Mouse (Mus musculus): ENCODE data around the gene Samd5. TPM values are rescaled to one million over a fixed set of nuclear protein-coding genes. Genes with fewer than 3 reads are reported as not detected.

Samd5 gene
- polyA plus RNA-seq, 1 experiment from 2014 or later = 4.6 TPM

- ATAC-seq (ENCODE audit: insufficient read depth, low FRiP score, low TSS enrichment) = no peak
- no peak overlapping the region for H3K4me2 ChIP-seq (ENCODE audit: low read depth)
- 95% methylated on average over 4 of the region's 4 CpGs for WGBS
- no peaks in the 10 kb centered on the region for H3K36me3 ChIP-seq (ENCODE audit: control insufficient read depth, insufficient read depth, low read length)
- H3K4me3 ChIP-seq (ENCODE audit: low read depth, low read length) = no peak overlapping the region
- no peaks in the 10 kb centered on the region for H3K27me3 ChIP-seq (ENCODE audit: control insufficient read depth, insufficient read depth, low read length)
- H3K27ac ChIP-seq (ENCODE audit: low read depth, low read length) = no peak overlapping the region
- H3K9ac ChIP-seq (ENCODE audit: low read length) = no peak overlapping the region
- no peak for DNase-seq (ENCODE audit: low spot score)
- H3K9me3 ChIP-seq (ENCODE audit: control insufficient read depth, low read length) = no peaks in the 10 kb centered on the region
- H3K4me1 ChIP-seq (ENCODE audit: control insufficient read depth, insufficient read depth, low read length) = no peaks in the 10 kb centered on the region
These were observed 32.9 kb downstream of the Samd5 start for GRCm38 (mm10) chr10:9642077-9642476.

- 82% methylated on average over 2 of the region's 2 CpGs for WGBS
- no peaks in the 10 kb centered on the region for H3K9me3 ChIP-seq (ENCODE audit: control insufficient read depth, low read length)
- ATAC-seq (ENCODE audit: insufficient read depth, low FRiP score, low TSS enrichment) (no peak), DNase-seq (ENCODE audit: low spot score) (no peak)
- no peak overlapping the region for H3K27ac ChIP-seq (ENCODE audit: low read depth, low read length)
- no peak overlapping the region for H3K9ac ChIP-seq (ENCODE audit: low read length)
- H3K4me1 ChIP-seq (ENCODE audit: control insufficient read depth, insufficient read depth, low read length) = no peaks in the 10 kb centered on the region
- H3K4me2 ChIP-seq (ENCODE audit: low read depth) = no peak overlapping the region
- no peak overlapping the region for H3K4me3 ChIP-seq (ENCODE audit: low read depth, low read length)
- no peaks in the 10 kb centered on the region for H3K27me3 ChIP-seq (ENCODE audit: control insufficient read depth, insufficient read depth, low read length)
- H3K36me3 ChIP-seq (ENCODE audit: control insufficient read depth, insufficient read depth, low read length) = no peaks in the 10 kb centered on the region
These were observed 34.3 kb downstream of the Samd5 start for GRCm38 (mm10) chr10:9640678-9641077.

GRCm38 (mm10) chr10:9640056-9640455 is 35.0 kb downstream of the Samd5 start:
- no peaks in the 10 kb centered on the region for H3K36me3 ChIP-seq (ENCODE audit: control insufficient read depth, insufficient read depth, low read length)
- H3K9me3 ChIP-seq (ENCODE audit: control insufficient read depth, low read length) = no peaks in the 10 kb centered on the region
- H3K4me3 ChIP-seq (ENCODE audit: low read depth, low read length) = no peak overlapping the region
- no peaks in the 10 kb centered on the region for H3K27me3 ChIP-seq (ENCODE audit: control insufficient read depth, insufficient read depth, low read length)
- DNase-seq (ENCODE audit: low spot score) = no peak
- ATAC-seq (ENCODE audit: insufficient read depth, low FRiP score, low TSS enrichment) = no peak
- no peak overlapping the region for H3K27ac ChIP-seq (ENCODE audit: low read depth, low read length)
- no peak overlapping the region for H3K9ac ChIP-seq (ENCODE audit: low read length)
- WGBS = 72% methylated on average over 2 of the region's 2 CpGs
- no peaks in the 10 kb centered on the region for H3K4me1 ChIP-seq (ENCODE audit: control insufficient read depth, insufficient read depth, low read length)
- no peak overlapping the region for H3K4me2 ChIP-seq (ENCODE audit: low read depth)

- ATAC-seq (ENCODE audit: insufficient read depth, low FRiP score, low TSS enrichment) (no peak), DNase-seq (ENCODE audit: low spot score) (no peak)
- no peaks in the 10 kb centered on the region for H3K27me3 ChIP-seq (ENCODE audit: control insufficient read depth, insufficient read depth, low read length)
- no peak overlapping the region for H3K9ac ChIP-seq (ENCODE audit: low read length)
- H3K27ac ChIP-seq (ENCODE audit: low read depth, low read length) = no peak overlapping the region
- H3K36me3 ChIP-seq (ENCODE audit: control insufficient read depth, insufficient read depth, low read length) = no peaks in the 10 kb centered on the region
- no peak overlapping the region for H3K4me2 ChIP-seq (ENCODE audit: low read depth)
- H3K4me3 ChIP-seq (ENCODE audit: low read depth, low read length) = no peak overlapping the region
- 17% methylated on average over 1 of the region's 1 CpGs for WGBS
- no peaks in the 10 kb centered on the region for H3K9me3 ChIP-seq (ENCODE audit: control insufficient read depth, low read length)
- no peaks in the 10 kb centered on the region for H3K4me1 ChIP-seq (ENCODE audit: control insufficient read depth, insufficient read depth, low read length)
These were observed 49.7 kb downstream of the Samd5 start for GRCm38 (mm10) chr10:9625356-9625755.

- Histone ChIP-seq H3K9ac (ENCODE audit: low read length) (no peak overlapping the region), H3K9me3 (ENCODE audit: control insufficient read depth, low read length) (no peaks in the 10 kb centered on the region), H3K36me3 (ENCODE audit: control insufficient read depth, insufficient read depth, low read length) (no peaks in the 10 kb centered on the region), H3K27me3 (ENCODE audit: control insufficient read depth, insufficient read depth, low read length) (no peaks in the 10 kb centered on the region), H3K4me3 (ENCODE audit: low read depth, low read length) (no peak overlapping the region), H3K4me1 (ENCODE audit: control insufficient read depth, insufficient read depth, low read length) (no peaks in the 10 kb centered on the region), H3K4me2 (ENCODE audit: low read depth) (no peak overlapping the region), H3K27ac (ENCODE audit: low read depth, low read length) (no peak overlapping the region)
- 81% methylated on average over 3 of the region's 3 CpGs for WGBS
- DNase-seq (ENCODE audit: low spot score) (no peak), ATAC-seq (ENCODE audit: insufficient read depth, low FRiP score, low TSS enrichment) (no peak)
These were observed 52.9 kb downstream of the Samd5 start for GRCm38 (mm10) chr10:9621926-9622688.

- Histone ChIP-seq H3K4me1 (ENCODE audit: control insufficient read depth, insufficient read depth, low read length) (no peaks in the 10 kb centered on the region), H3K9ac (ENCODE audit: low read length) (no peak overlapping the region), H3K9me3 (ENCODE audit: control insufficient read depth, low read length) (no peaks in the 10 kb centered on the region), H3K27ac (ENCODE audit: low read depth, low read length) (no peak overlapping the region), H3K4me3 (ENCODE audit: low read depth, low read length) (no peak overlapping the region), H3K4me2 (ENCODE audit: low read depth) (no peak overlapping the region), H3K27me3 (ENCODE audit: control insufficient read depth, insufficient read depth, low read length) (no peaks in the 10 kb centered on the region), H3K36me3 (ENCODE audit: control insufficient read depth, insufficient read depth, low read length) (no peaks in the 10 kb centered on the region)
- DNase-seq (ENCODE audit: low spot score) (no peak), ATAC-seq (ENCODE audit: insufficient read depth, low FRiP score, low TSS enrichment) (no peak)
- 50% methylated on average over 1 of the region's 1 CpGs for WGBS
These were observed 54.0 kb downstream of the Samd5 start for GRCm38 (mm10) chr10:9621055-9621454.

- DNase-seq (ENCODE audit: low spot score) (no peak), ATAC-seq (ENCODE audit: insufficient read depth, low FRiP score, low TSS enrichment) (no peak)
- no peak overlapping the region for H3K9ac ChIP-seq (ENCODE audit: low read length)
- no peak overlapping the region for H3K27ac ChIP-seq (ENCODE audit: low read depth, low read length)
- no peaks in the 10 kb centered on the region for H3K4me1 ChIP-seq (ENCODE audit: control insufficient read depth, insufficient read depth, low read length)
- H3K27me3 ChIP-seq (ENCODE audit: control insufficient read depth, insufficient read depth, low read length) = no peaks in the 10 kb centered on the region
- H3K4me2 ChIP-seq (ENCODE audit: low read depth) = no peak overlapping the region
- no peaks in the 10 kb centered on the region for H3K36me3 ChIP-seq (ENCODE audit: control insufficient read depth, insufficient read depth, low read length)
- no peaks in the 10 kb centered on the region for H3K9me3 ChIP-seq (ENCODE audit: control insufficient read depth, low read length)
- H3K4me3 ChIP-seq (ENCODE audit: low read depth, low read length) = no peak overlapping the region
These were observed 60.0 kb downstream of the Samd5 start for GRCm38 (mm10) chr10:9615009-9615408.

- ATAC-seq (ENCODE audit: insufficient read depth, low FRiP score, low TSS enrichment) = no peak
- Histone ChIP-seq H3K4me2 (ENCODE audit: low read depth) (no peak overlapping the region), H3K9me3 (ENCODE audit: control insufficient read depth, low read length) (no peaks in the 10 kb centered on the region), H3K36me3 (ENCODE audit: control insufficient read depth, insufficient read depth, low read length) (no peaks in the 10 kb centered on the region), H3K4me3 (ENCODE audit: low read depth, low read length) (no peak overlapping the region), H3K9ac (ENCODE audit: low read length) (no peak overlapping the region), H3K27ac (ENCODE audit: low read depth, low read length) (no peak overlapping the region), H3K27me3 (ENCODE audit: control insufficient read depth, insufficient read depth, low read length) (no peaks in the 10 kb centered on the region), H3K4me1 (ENCODE audit: control insufficient read depth, insufficient read depth, low read length) (no peaks in the 10 kb centered on the region)
- no peak for DNase-seq (ENCODE audit: low spot score)
- 97% methylated on average over 4 of the region's 4 CpGs for WGBS
These were observed 66.2 kb downstream of the Samd5 start for GRCm38 (mm10) chr10:9608854-9609253.

DNA sequence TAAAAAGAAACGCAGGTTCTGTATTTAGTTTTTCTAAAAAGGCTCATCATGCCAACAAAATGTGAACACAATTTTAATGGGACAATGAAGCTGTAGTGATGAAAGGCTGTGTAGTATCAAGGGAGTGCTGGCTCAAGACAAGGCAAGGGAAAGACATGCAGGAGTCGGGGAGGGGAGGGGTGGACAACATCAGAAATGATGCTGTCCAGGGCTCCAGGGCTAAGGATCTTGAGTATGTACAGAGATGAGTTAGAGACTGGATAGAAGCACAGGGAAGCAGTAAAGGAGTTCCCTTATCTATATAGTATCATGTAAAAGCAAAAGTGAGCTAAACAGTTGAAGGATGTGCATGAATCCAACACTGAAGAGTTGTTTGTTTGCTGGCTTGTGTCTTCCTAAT is 67.9 kb downstream of the Samd5 start:
- no peaks in the 10 kb centered on the region for H3K9me3 ChIP-seq (ENCODE audit: control insufficient read depth, low read length)
- ATAC-seq (ENCODE audit: insufficient read depth, low FRiP score, low TSS enrichment) (no peak), DNase-seq (ENCODE audit: low spot score) (no peak)
- no peaks in the 10 kb centered on the region for H3K4me1 ChIP-seq (ENCODE audit: control insufficient read depth, insufficient read depth, low read length)
- H3K36me3 ChIP-seq (ENCODE audit: control insufficient read depth, insufficient read depth, low read length) = no peaks in the 10 kb centered on the region
- H3K4me3 ChIP-seq (ENCODE audit: low read depth, low read length) = no peak overlapping the region
- WGBS = 92% methylated on average over 2 of the region's 2 CpGs
- H3K4me2 ChIP-seq (ENCODE audit: low read depth) = no peak overlapping the region
- H3K27me3 ChIP-seq (ENCODE audit: control insufficient read depth, insufficient read depth, low read length) = no peaks in the 10 kb centered on the region
- no peak overlapping the region for H3K27ac ChIP-seq (ENCODE audit: low read depth, low read length)
- H3K9ac ChIP-seq (ENCODE audit: low read length) = no peak overlapping the region

All from neural tube, embryonic 11.5 days (tissue).